Mouse (Mus musculus): Measurements from ENCODE around the gene Ppat.
A peak's percentile ranks its signal among the peaks of the same experiment; 100 is the strongest.

- TF ChIP-seq CTCF (conservative IDR thresholded peaks at IDR 0.05; ENCODE audit: low read length) = peak; percentile 45
- TF ChIP-seq NANOG (IDR thresholded peaks at IDR 0.05; ENCODE audit: borderline replicate concordance, low read length) = no peak
- no peak for TF ChIP-seq POU5F1 (IDR thresholded peaks at IDR 0.05; ENCODE audit: borderline replicate concordance, low read length)
These were observed 6.6 kb upstream of the Ppat start for GRCm38 (mm10) chr5:76957954-76958353.
